Mouse (Mus musculus) ES-E14 (cell line): Measurements from ENCODE around the gene Renbp. TPM values are rescaled to one million over a fixed set of nuclear protein-coding genes. Genes with fewer than 3 reads are reported as not detected.
A peak's percentile ranks its signal among the peaks of the same experiment; 100 is the strongest.

Experiments used
- DNase-seq: peaks from one replicate; pipeline ENCODE4 v3.0.0-alpha.2; 2013; ENCODE audit warnings: low read depth, low spot score
- H3K27ac ChIP-seq: 2 replicates; pipeline ENCODE4 v1.5.1; 2012; ENCODE audit warnings: low read depth, mild to moderate bottlenecking, low read length, moderate library complexity, mixed read lengths; ENCODE audit not compliant: poor library complexity, insufficient read depth, severe bottlenecking
- H3K36me3 ChIP-seq: 2 replicates; pipeline ENCODE4 v1.6.1; 2012; ENCODE audit warnings: mild to moderate bottlenecking, low read length, moderate library complexity, mixed read lengths; ENCODE audit not compliant: control insufficient read depth, poor library complexity, insufficient read depth, severe bottlenecking
- H3K4me1 ChIP-seq, 2 experiments: fragments of 150-350 bp in 1 of 2; sonication (generic) in 1 of 2; 2 replicates each; pipeline ENCODE4 v1.6.1; 2012; ENCODE audit warnings: low read length in 2 of 2, mild to moderate bottlenecking in 1 of 2, mixed read lengths in 1 of 2; ENCODE audit not compliant: control insufficient read depth in 2 of 2, insufficient read depth in 2 of 2, poor library complexity in 1 of 2
- H3K4me3 ChIP-seq, 2 experiments: fragments of 150-350 bp in 1 of 2; sonication (generic) in 1 of 2; 2 replicates each; pipeline ENCODE4 v1.5.1; 2012; ENCODE audit warnings: low read length in 2 of 2, low read depth in 1 of 2, mild to moderate bottlenecking in 1 of 2, mixed read lengths in 1 of 2; ENCODE audit not compliant: insufficient read depth in 1 of 2, poor library complexity in 1 of 2, severe bottlenecking in 1 of 2
- H3K9ac ChIP-seq: 2 replicates; pipeline ENCODE4 v1.6.1; 2012; ENCODE audit warnings: low read depth, mild to moderate bottlenecking, low read length, mixed read lengths; ENCODE audit not compliant: poor library complexity, insufficient read depth, severe bottlenecking
- H3K9me3 ChIP-seq: fragments of 150-350 bp; sonication (generic); 2 replicates; pipeline ENCODE4 v1.6.1; 2012; ENCODE audit warnings: low read depth, mild to moderate bottlenecking, low read length; ENCODE audit not compliant: control insufficient read depth, insufficient read depth
- CHD2 ChIP-seq: IDR thresholded peaks from 2 replicates; pipeline ENCODE4 v1.6.1; 2014; ENCODE audit warnings: mild to moderate bottlenecking, low read depth, low read length, inconsistent platforms
- HCFC1 ChIP-seq: IDR thresholded peaks from 2 replicates; pipeline ENCODE4 v1.6.1; 2012; ENCODE audit warnings: low read length, inconsistent platforms, borderline replicate concordance; ENCODE audit not compliant: insufficient read depth
- MAFK ChIP-seq: IDR thresholded peaks from 2 replicates; pipeline ENCODE4 v1.6.1; 2014; ENCODE audit warnings: mild to moderate bottlenecking, low read depth, low read length, inconsistent platforms; ENCODE audit not compliant: insufficient read depth
- ZC3H11A ChIP-seq: IDR thresholded peaks from 2 replicates; pipeline ENCODE4 v1.6.1; 2012; ENCODE audit warnings: low read depth, mild to moderate bottlenecking, inconsistent platforms, low read length, borderline replicate concordance
- ZNF384 ChIP-seq: IDR thresholded peaks from 2 replicates; pipeline ENCODE4 v1.6.1; 2012; ENCODE audit warnings: low read depth, low read length, inconsistent platforms
- in situ Hi-C, 2 experiments: fragments of 600-800 bp; cut with MboI; formaldehyde crosslinking; loops; one replicate each; pipeline ENCODE4 v1.15.1; 2025; ENCODE audit warnings: low sequenced_read_pairs in 2 of 2, inconsistent platforms in 1 of 2; ENCODE audit not compliant: unreplicated experiment in 2 of 2
- total RNA-seq: library from RNA; depleted of rRNA; stranded (reverse); fragments of 300-350 nt; gene quantifications from 2 replicates; pipeline ENCODE4 v1.2.3, GENCODE M21; 2012

Renbp gene
- total RNA-seq, 1 experiment: 33.4 TPM

- Histone ChIP-seq H3K36me3 (peaks cover 31% of the 10 kb centered on the region), H3K4me3 (peak overlapping the region; percentile 97 to 98), H3K27ac (peak overlapping the region; percentile 99; the same call in 1 of the 2 replicates), H3K4me1 (peaks cover 2% of the 10 kb centered on the region in 2 experiments; a peak in 2 of 4 replicates), H3K9me3 (no peaks in the 10 kb centered on the region), H3K9ac (peak overlapping the region; percentile 99)
- DNase-seq: no peak
- in situ Hi-C loops: loop anchor here in 1 of 2 experiments (25.0 kb wide), 1 partner anchor 272 kb away; the partner anchor contains the start of gene Flna
- TF ChIP-seq MAFK (no peak), HCFC1 (no peak), ZNF384 (no peak)
Observed at GRCm38 (mm10) chrX:73965307-73965706, 34.7 kb upstream of the Renbp start.

- Histone ChIP-seq H3K27ac (0 out of 2 replicates have a peak overlapping the region, but pooled peaks have one; percentile 43), H3K9ac (peak overlapping the region; percentile 99), H3K4me3 (peak overlapping the region; percentile 97 to 98), H3K36me3 (peaks cover 37% of the 10 kb centered on the region), H3K4me1 (peaks cover 2% of the 10 kb centered on the region in 2 experiments; a peak in 2 of 4 replicates), H3K9me3 (no peaks in the 10 kb centered on the region)
- in situ Hi-C loops: loop anchor here in 1 of 2 experiments (25.0 kb wide), 1 partner anchor 273 kb away; the partner anchor contains the start of gene Flna
- DNase-seq: no peak
- TF ChIP-seq MAFK (no peak), CHD2 (no peak), ZC3H11A (no peak), HCFC1 (no peak), ZNF384 (no peak)
Observed at GRCm38 (mm10) chrX:73964363-73964762, 33.7 kb upstream of the Renbp start.

GRCm38 (mm10) chrX:73954988-73955387 is 24.3 kb upstream of the Renbp start:
- peaks cover 73% of the 10 kb centered on the region for H3K36me3 ChIP-seq
- no peak overlapping the region for H3K27ac ChIP-seq
- no peaks in the 10 kb centered on the region for H3K9me3 ChIP-seq
- H3K4me1 ChIP-seq: peaks cover 0 to 2% of the 10 kb centered on the region in 2 experiments; a peak in 1 of 4 replicates
- in situ Hi-C loops: loop anchor here in 1 of 2 experiments (25.0 kb wide), 1 partner anchor 282 kb away; the partner anchor contains the start of gene Flna
- H3K9ac ChIP-seq: no peak overlapping the region
- H3K4me3 ChIP-seq: no peak overlapping the region
- TF ChIP-seq ZNF384 (no peak), ZC3H11A (no peak), HCFC1 (no peak), MAFK (no peak), CHD2 (no peak)
- no peak for DNase-seq

GRCm38 (mm10) chrX:73952603-73953002 is 22.0 kb upstream of the Renbp start:
- no peaks in the 10 kb centered on the region for H3K9me3 ChIP-seq
- no peak overlapping the region for H3K27ac ChIP-seq

GRCm38 (mm10) chrX:73949341-73949740 is 18.7 kb upstream of the Renbp start:
- no peaks in the 10 kb centered on the region for H3K9me3 ChIP-seq

More at GRCm38 (mm10) chrX:73952603-73953002, 22.0 kb upstream of the Renbp start:
- Histone ChIP-seq H3K36me3 (peaks cover 81% of the 10 kb centered on the region), H3K9ac (no peak overlapping the region), H3K4me1 (peaks cover 0 to 3% of the 10 kb centered on the region in 2 experiments; a peak in 1 of 4 replicates), H3K4me3 (no peak overlapping the region)
- in situ Hi-C loops: loop anchor here in 1 of 2 experiments (25.0 kb wide), 1 partner anchor 285 kb away; the partner anchor contains the start of gene Flna
- no peak for DNase-seq
- TF ChIP-seq ZNF384: no peak
- TF ChIP-seq ZC3H11A: no peak
- TF ChIP-seq HCFC1: no peak
- TF ChIP-seq CHD2: no peak
- no peak for TF ChIP-seq MAFK

More at GRCm38 (mm10) chrX:73949341-73949740, 18.7 kb upstream of the Renbp start:
- TF ChIP-seq HCFC1: no peak
- no peak for TF ChIP-seq ZNF384
- TF ChIP-seq ZC3H11A: no peak
- no peak for TF ChIP-seq CHD2
- TF ChIP-seq MAFK: no peak
- no peak overlapping the region for H3K4me3 ChIP-seq
- no peak overlapping the region for H3K9ac ChIP-seq
- H3K4me1 ChIP-seq: peaks cover 0 to 3% of the 10 kb centered on the region in 2 experiments; a peak in 1 of 4 replicates
- H3K36me3 ChIP-seq: peaks cover 86% of the 10 kb centered on the region
- in situ Hi-C loops: no loop called here
- DNase-seq: no peak
- H3K27ac ChIP-seq: no peak overlapping the region
